Mouse (Mus musculus) hindbrain, embryonic 15.5 days (tissue): Measurements from ENCODE around the gene Map2k6. TPM values are rescaled to one million over a fixed set of nuclear protein-coding genes. Genes with fewer than 3 reads are reported as not detected.

Experiments used
- ATAC-seq: fragments of 200-750 bp; cut with Nextera tagmentation; 2 replicates; pipeline ENCODE4 v1.8.0; 2017; ENCODE audit warnings: low read depth, moderate number of reproducible peaks, moderate TSS enrichment; ENCODE audit not compliant: low FRiP score
- H3K27ac ChIP-seq: fragments of 300-500 bp; sonication (generic); replicated peaks from 2 replicates; pipeline ENCODE4 v1.5.1; 2015; ENCODE audit warnings: mild to moderate bottlenecking, inconsistent platforms
- H3K27me3 ChIP-seq: fragments of 300-500 bp; sonication (generic); 2 replicates; pipeline ENCODE4 v1.6.1; 2015; ENCODE audit warnings: control low read depth, inconsistent platforms
- H3K36me3 ChIP-seq: fragments of 300-500 bp; sonication (generic); 2 replicates; pipeline ENCODE4 v1.6.1; 2015; ENCODE audit warnings: control low read depth, inconsistent platforms
- H3K4me1 ChIP-seq: fragments of 300-500 bp; sonication (generic); replicated peaks from 2 replicates; pipeline ENCODE4 v1.6.1; 2015; ENCODE audit warnings: control low read depth, inconsistent platforms
- H3K4me2 ChIP-seq: fragments of 300-500 bp; sonication (generic); 2 replicates; pipeline ENCODE4 v1.6.1; 2015; ENCODE audit warnings: moderate library complexity, mild to moderate bottlenecking, inconsistent platforms
- H3K4me3 ChIP-seq: fragments of 300-500 bp; sonication (generic); 2 replicates; pipeline ENCODE4 v1.5.1; 2015; ENCODE audit warnings: mild to moderate bottlenecking, inconsistent platforms
- H3K9ac ChIP-seq: fragments of 300-500 bp; sonication (generic); 2 replicates; pipeline ENCODE4 v1.6.1; 2015; ENCODE audit warnings: inconsistent platforms
- H3K9me3 ChIP-seq: fragments of 300-500 bp; sonication (generic); 2 replicates; pipeline ENCODE4 v1.6.1; 2016; ENCODE audit warnings: control low read depth, inconsistent platforms
- WGBS: fragments of 180-500 bp; shearing (Covaris S2); methylation state at CpG from one replicate; pipeline ENCODE4 v1.1.7; 2015; 5-methylcytosine and 5-hydroxymethylcytosine counted together
- polyA plus RNA-seq: library from polyadenylated mRNA; unstranded; fragments of >200 nt; fragmentation: Nextera tagmentation; extraction: Ambion mirVana; gene quantifications from 2 replicates; pipeline ENCODE4 v1.2.1, GENCODE M21; 2015

Map2k6 gene
- polyA plus RNA-seq, 1 experiment from 2014 or later: 26.2 TPM

DNA sequence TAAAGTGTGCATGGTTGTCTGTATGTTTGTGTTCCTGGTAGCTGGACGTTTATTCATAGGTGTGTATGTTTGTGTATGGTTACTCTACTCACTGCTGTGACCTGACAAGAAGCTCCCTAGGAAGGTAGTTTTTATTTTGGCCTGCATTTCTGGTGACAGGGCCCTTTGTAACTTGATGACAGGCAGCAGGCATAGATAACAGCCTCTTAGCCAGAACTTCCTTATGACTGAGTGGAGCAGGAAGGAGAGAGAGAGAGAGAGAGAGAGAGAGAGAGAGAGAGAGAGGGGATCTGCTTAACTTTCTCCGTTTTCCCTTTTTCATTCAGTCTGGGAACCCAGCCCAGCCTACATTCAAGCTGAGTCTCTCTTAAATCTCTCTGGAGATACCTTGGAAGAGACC lies 61.6 kb downstream of the Map2k6 start:
- H3K9ac ChIP-seq: no peak overlapping the region
- H3K27me3 ChIP-seq: no peaks in the 10 kb centered on the region
- no peak for ATAC-seq
- no peak overlapping the region for H3K4me2 ChIP-seq
- 52% methylated on average over 2 of the region's 2 CpGs for WGBS
- H3K36me3 ChIP-seq: no peaks in the 10 kb centered on the region
- no peaks in the 10 kb centered on the region for H3K9me3 ChIP-seq
- no peak overlapping the region for H3K27ac ChIP-seq
- no peak overlapping the region for H3K4me3 ChIP-seq
- H3K4me1 ChIP-seq: peaks cover 14% of the 10 kb centered on the region

- Histone ChIP-seq H3K27me3 (no peaks in the 10 kb centered on the region), H3K4me1 (peaks cover 14% of the 10 kb centered on the region), H3K4me3 (no peak overlapping the region), H3K4me2 (no peak overlapping the region), H3K36me3 (no peaks in the 10 kb centered on the region), H3K9me3 (no peaks in the 10 kb centered on the region), H3K27ac (no peak overlapping the region), H3K9ac (no peak overlapping the region)
- ATAC-seq: no peak
- 95% methylated on average over 17 of the region's 17 CpGs for WGBS
Observed at GRCm38 (mm10) chr11:110461560-110462331, 62.8 kb downstream of the Map2k6 start.

- H3K4me3 ChIP-seq: no peak overlapping the region
- WGBS: 82% methylated on average over 8 of the region's 8 CpGs
- H3K4me2 ChIP-seq: no peak overlapping the region
- peaks cover 14% of the 10 kb centered on the region for H3K4me1 ChIP-seq
- no peak for ATAC-seq
- no peak overlapping the region for H3K27ac ChIP-seq
- no peaks in the 10 kb centered on the region for H3K36me3 ChIP-seq
- H3K9me3 ChIP-seq: no peaks in the 10 kb centered on the region
- H3K9ac ChIP-seq: no peak overlapping the region
- no peaks in the 10 kb centered on the region for H3K27me3 ChIP-seq
Observed at GRCm38 (mm10) chr11:110462975-110463578, 64.2 kb downstream of the Map2k6 start.

DNA sequence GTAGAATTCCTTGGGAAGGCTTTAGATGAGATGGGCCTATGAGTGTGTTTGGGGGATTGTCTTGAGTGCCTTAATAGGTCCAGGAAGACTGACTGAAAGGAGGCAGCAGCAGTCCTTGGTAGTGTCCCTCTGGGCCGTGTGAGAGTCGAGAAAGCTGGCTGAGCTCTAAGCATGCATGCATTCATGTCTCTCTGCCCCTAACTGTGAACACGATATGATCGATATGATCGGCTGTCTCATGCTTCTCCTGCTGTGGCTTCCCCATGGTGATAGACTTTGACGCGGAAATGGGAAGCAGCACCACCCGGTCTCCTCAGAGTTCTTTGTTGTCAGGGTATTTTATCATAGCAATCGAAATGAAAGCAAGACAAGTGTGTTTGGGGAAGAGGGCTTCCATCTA lies 64.9 kb downstream of the Map2k6 start:
- Histone ChIP-seq H3K4me2 (no peak overlapping the region), H3K27me3 (no peaks in the 10 kb centered on the region), H3K4me3 (no peak overlapping the region), H3K36me3 (no peaks in the 10 kb centered on the region), H3K4me1 (peaks cover 14% of the 10 kb centered on the region), H3K27ac (no peak overlapping the region), H3K9ac (no peak overlapping the region), H3K9me3 (no peaks in the 10 kb centered on the region)
- peak; percentile 8; the same call in 1 of the 2 replicates for ATAC-seq
- 40% methylated on average over 9 of the region's 9 CpGs for WGBS

DNA sequence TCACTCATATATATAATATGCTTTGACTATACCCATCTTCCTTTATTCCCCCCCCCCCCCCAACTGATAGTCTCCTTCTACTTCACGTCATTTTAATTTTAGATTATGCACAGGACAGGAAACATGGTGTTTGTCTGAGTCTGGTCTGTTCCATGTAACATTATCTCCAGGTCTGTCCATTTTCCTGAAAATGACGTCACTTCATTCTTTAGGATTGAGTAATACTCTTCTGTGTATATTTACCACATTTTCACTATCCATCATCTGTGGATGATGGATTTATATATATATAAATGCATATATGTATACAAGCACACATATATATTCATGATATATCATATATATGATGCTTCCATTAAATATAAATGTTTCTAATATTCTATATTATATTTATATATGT lies 70.1 kb downstream of the Map2k6 start:
- H3K36me3 ChIP-seq: no peaks in the 10 kb centered on the region
- H3K9ac ChIP-seq: no peak overlapping the region
- H3K4me2 ChIP-seq: no peak overlapping the region
- no peak for ATAC-seq
- H3K27me3 ChIP-seq: 0 out of 2 replicates have a peak, but pooled peaks cover 3% of the 10 kb centered on the region
- no peaks in the 10 kb centered on the region for H3K9me3 ChIP-seq
- H3K4me3 ChIP-seq: no peak overlapping the region
- H3K4me1 ChIP-seq: 0 out of 2 replicates have a peak, but pooled peaks cover 4% of the 10 kb centered on the region
- WGBS: 98% methylated on average over 2 of the region's 2 CpGs
- no peak overlapping the region for H3K27ac ChIP-seq

DNA sequence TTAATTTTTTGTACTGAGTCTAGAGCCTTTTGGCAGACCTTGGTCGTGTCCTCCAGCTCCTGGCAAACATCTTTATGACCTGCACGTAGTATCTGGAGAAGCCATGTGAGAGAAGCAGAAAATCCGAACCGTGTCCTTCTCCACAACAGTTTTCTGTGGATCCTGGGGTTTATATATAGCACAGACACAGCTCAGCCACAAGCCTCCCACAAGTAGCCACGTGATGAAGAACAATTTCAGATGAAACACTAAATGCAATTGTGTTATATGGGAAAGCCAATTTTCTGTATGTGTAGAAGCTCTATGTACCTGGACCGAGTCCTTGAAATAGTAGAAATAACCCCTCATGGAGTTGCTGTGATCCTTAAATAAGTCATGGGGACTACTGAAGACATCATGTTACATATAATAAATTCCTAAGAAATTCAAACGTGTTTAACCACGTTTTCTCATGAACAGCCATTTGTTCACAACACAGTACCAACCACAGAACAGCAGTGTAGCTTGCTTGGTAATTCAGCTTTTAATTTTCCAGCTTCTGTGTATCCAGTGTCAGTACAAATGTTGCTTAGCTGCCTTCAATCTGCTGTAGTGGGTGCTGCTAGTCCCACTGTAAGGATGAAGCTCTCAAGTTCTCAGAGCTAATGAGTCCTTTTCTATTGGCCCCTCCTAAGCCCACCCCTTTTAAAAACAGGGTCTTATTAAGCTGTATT lies 71.8 kb downstream of the Map2k6 start:
- ATAC-seq: no peak

DNA sequence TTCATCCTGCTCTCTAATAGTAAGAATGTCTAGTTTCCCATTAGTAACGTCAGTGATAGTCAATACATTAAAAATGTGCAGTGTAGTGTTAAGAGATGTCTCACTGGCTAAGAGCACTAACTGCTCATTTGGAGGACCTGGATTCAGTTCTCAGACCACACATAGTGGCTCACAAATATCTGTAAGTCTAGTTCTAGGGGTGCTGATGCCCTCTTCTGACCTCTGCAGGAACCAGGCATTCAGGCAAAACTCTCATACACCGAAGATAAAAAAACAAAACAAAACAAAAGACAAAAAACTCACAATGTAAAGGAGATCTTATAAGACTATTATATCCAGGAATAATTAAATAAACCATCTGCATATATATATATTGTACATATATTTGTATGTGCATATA lies 72.4 kb downstream of the Map2k6 start:
- no peak overlapping the region for H3K4me2 ChIP-seq
- H3K36me3 ChIP-seq: no peaks in the 10 kb centered on the region
- no peak for ATAC-seq
- H3K9ac ChIP-seq: no peak overlapping the region
- no peak overlapping the region for H3K27ac ChIP-seq
- 0 out of 2 replicates have a peak, but pooled peaks cover 3% of the 10 kb centered on the region for H3K27me3 ChIP-seq
- H3K4me3 ChIP-seq: no peak overlapping the region
- WGBS: 73% methylated on average over 2 of the region's 2 CpGs
- no peaks in the 10 kb centered on the region for H3K4me1 ChIP-seq
- no peaks in the 10 kb centered on the region for H3K9me3 ChIP-seq

More for the DNA sequence above, 71.8 kb downstream of the Map2k6 start:
- Histone ChIP-seq H3K4me1 (no peaks in the 10 kb centered on the region), H3K27me3 (0 out of 2 replicates have a peak, but pooled peaks cover 3% of the 10 kb centered on the region), H3K27ac (no peak overlapping the region), H3K4me3 (no peak overlapping the region), H3K4me2 (no peak overlapping the region), H3K36me3 (no peaks in the 10 kb centered on the region), H3K9me3 (no peaks in the 10 kb centered on the region), H3K9ac (no peak overlapping the region)
- 91% methylated on average over 8 of the region's 8 CpGs for WGBS

- Histone ChIP-seq H3K27ac (no peak overlapping the region), H3K4me3 (no peak overlapping the region), H3K9ac (no peak overlapping the region), H3K27me3 (0 out of 2 replicates have a peak, but pooled peaks cover 3% of the 10 kb centered on the region), H3K4me2 (no peak overlapping the region), H3K9me3 (no peaks in the 10 kb centered on the region), H3K4me1 (peaks cover 5% of the 10 kb centered on the region), H3K36me3 (no peaks in the 10 kb centered on the region)
- 91% methylated on average over 5 of the region's 5 CpGs for WGBS
- no peak for ATAC-seq
Observed at GRCm38 (mm10) chr11:110472078-110472477, 73.2 kb downstream of the Map2k6 start.

DNA sequence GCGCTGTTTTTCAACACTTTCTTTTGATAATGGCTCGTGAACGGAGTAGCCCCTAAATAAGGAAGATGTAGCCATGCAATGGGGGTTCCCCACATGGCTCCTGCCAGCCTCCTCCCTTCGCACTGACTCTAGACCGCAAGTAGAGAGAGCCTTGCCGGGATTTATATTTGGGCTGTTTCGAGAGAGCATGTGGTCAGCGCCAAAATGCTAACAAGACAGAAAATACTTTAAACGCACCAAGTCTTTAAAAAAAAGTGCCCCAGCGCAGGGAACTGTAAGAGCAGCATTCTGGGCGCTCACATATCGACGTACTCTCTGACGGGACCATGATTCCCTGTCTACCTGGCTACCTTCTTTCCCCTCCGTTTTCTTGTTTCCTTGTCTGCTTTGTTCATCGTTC lies 74.6 kb downstream of the Map2k6 start:
- H3K27ac ChIP-seq: no peak overlapping the region
- no peak overlapping the region for H3K4me2 ChIP-seq
- no peaks in the 10 kb centered on the region for H3K9me3 ChIP-seq
- H3K9ac ChIP-seq: no peak overlapping the region
- H3K36me3 ChIP-seq: no peaks in the 10 kb centered on the region
- H3K27me3 ChIP-seq: 0 out of 2 replicates have a peak, but pooled peaks cover 3% of the 10 kb centered on the region
- no peak overlapping the region for H3K4me3 ChIP-seq
- WGBS: 95% methylated on average over 16 of the region's 16 CpGs
- H3K4me1 ChIP-seq: peaks cover 19% of the 10 kb centered on the region
- ATAC-seq: no peak

- WGBS: 35% methylated on average over 5 of the region's 5 CpGs
- Histone ChIP-seq H3K4me2 (no peak overlapping the region), H3K9me3 (no peaks in the 10 kb centered on the region), H3K36me3 (no peaks in the 10 kb centered on the region), H3K27me3 (0 out of 2 replicates have a peak, but pooled peaks cover 3% of the 10 kb centered on the region), H3K27ac (no peak overlapping the region), H3K4me3 (no peak overlapping the region), H3K9ac (no peak overlapping the region), H3K4me1 (peaks cover 35% of the 10 kb centered on the region)
- ATAC-seq: no peak
Observed at GRCm38 (mm10) chr11:110476361-110477151, 77.6 kb downstream of the Map2k6 start.

GRCm38 (mm10) chr11:110477961-110478869 lies 79.3 kb downstream of the Map2k6 start:
- H3K27ac ChIP-seq: peak overlapping the region; percentile 58; the same call in 1 of the 2 replicates
- H3K4me1 ChIP-seq: peaks cover 35% of the 10 kb centered on the region
- peak overlapping the region; percentile 34 for H3K4me2 ChIP-seq
- WGBS: 16% methylated on average over 18 of the region's 18 CpGs
- H3K9ac ChIP-seq: no peak overlapping the region
- no peaks in the 10 kb centered on the region for H3K36me3 ChIP-seq
- H3K4me3 ChIP-seq: no peak overlapping the region
- ATAC-seq: peak; percentile 57
- no peaks in the 10 kb centered on the region for H3K9me3 ChIP-seq
- 0 out of 2 replicates have a peak, but pooled peaks cover 3% of the 10 kb centered on the region for H3K27me3 ChIP-seq
